Mouse (Mus musculus) B cell, adult 2 months (primary cell): ENCODE measurements around the gene Slc12a8.
"Not testable (repeated sequence)": the region's sequence is repeated elsewhere in the genome, so short reads cannot be mapped to it uniquely, and the experiment has no call there.

Experiments
- DNase-seq, 2 experiments: peaks; one replicate each; pipeline ENCODE4 v3.0.0; 2022

Slc12a8 gene

GRCm38 (mm10) chr16:33516807-33517565 is at the start of gene Slc12a8:
TSS of gene Slc12a8 (plus strand) at chr16:33517328.
- DNase-seq, result no peak

DNA sequence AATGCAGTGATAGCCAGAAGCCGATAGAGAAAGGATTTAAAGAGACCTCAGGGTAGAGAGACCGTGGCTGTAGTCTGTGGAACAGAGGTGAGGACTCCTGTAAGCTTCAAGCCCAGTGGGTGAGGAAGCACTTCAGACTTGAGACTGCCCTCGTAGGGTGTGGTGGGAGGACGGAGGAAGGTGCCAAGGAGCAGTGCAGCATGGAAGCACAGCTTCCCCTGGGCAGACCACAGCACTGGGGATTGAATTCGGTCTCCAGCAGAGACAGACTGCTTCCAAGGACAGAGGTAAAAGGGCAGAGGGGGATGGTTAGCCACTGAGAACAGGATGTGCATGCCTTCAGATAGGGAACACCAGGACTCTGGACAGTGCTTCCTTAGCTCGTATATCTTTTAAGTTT is 49.7 kb upstream of the Slc12a8 start:
- no peak for DNase-seq

DNA sequence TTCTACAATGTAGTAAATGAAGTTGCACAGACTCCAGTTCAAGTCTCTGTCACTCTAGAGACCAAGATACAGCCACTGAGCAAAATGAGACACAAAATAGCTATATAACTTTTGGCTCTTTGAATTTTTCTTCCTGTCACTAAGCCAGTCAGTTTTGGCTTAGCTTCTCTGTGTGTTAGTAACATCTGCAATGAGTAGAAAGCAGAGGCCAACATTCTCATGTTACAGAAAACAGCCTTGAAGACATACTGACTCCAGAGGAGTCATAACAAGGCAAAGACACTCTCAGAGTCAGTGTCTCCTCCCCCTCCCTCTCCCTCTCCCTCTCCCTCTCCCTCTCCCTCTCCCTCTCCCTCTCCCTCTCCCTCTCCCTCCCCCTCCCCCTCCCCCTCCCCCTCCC is 47.2 kb upstream of the Slc12a8 start:
- DNase-seq, result no peak

- DNase-seq, result no peak
These were observed 42.7 kb upstream of the Slc12a8 start for GRCm38 (mm10) chr16:33474381-33474780.

- DNase-seq, result peak in 1 of 2 experiments; percentile 7
These were observed 37.2 kb upstream of the Slc12a8 start for GRCm38 (mm10) chr16:33479926-33480325.

DNA sequence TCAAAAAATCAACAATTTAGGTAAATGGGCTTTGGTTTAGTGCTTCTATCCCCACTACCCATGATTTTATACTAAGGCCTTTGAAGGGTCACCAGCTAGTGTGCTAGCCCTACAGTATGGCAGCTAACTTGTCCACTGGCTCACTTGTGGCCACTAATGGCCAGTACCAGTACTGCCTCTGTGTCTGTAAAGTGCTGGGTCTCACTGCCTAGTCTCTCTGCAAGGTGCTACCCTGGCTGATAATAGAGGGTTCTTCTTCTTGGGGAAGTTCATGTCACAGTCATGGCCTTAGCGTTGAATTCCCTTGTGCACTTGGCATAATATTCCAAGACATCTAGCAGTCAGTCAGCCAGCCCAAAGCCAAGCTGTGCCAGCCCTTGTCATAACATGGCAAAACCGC is 36.0 kb upstream of the Slc12a8 start:
- peak; percentile 35 to 38 for DNase-seq

DNA sequence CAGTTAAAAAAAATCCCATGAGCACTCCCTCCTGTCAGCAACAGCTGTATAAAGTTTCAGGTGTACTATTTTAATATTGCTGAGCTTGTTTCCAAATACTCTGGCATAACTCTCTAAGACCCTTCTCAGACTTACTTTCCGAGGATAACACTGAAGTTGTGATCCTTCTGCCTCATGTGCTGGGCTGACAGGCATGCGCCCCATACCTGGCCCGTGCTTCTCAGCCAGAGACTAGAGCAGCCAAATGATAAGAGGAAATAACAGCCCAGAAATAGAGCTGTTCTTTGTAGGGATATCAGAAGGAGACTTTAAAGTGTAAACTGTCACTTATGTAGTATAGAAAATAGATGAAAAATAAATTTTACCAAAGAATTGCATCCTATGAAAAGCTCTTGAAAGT is 34.8 kb upstream of the Slc12a8 start:
- DNase-seq, result no peak

GRCm38 (mm10) chr16:33487709-33488108 is 29.4 kb upstream of the Slc12a8 start:
- DNase-seq, result no peak

DNA sequence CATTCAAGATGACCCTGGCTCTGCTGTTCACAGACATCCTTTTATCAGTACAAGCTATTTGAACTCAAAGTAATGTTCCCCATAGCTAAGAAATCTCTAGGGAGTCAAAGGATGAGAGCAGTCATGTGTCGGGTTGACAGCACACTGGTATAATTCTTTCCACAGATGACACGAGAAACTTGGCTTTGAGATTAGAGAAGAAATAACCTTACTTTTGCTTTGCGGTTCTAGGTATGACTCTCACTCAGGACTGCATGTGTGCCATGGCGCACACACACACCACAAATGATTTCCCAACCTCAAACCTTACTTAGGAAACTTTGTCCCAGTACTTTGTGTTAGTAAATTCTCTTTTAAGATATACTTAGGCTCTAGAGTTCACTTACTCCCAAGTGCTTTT is 22.8 kb upstream of the Slc12a8 start:
- DNase-seq, result no peak

- no peak for DNase-seq
These were observed 9.0 kb upstream of the Slc12a8 start for GRCm38 (mm10) chr16:33508082-33508481.

- DNase-seq, result not testable (repeated sequence)
These were observed 7.9 kb upstream of the Slc12a8 start for GRCm38 (mm10) chr16:33509231-33509630.

DNA sequence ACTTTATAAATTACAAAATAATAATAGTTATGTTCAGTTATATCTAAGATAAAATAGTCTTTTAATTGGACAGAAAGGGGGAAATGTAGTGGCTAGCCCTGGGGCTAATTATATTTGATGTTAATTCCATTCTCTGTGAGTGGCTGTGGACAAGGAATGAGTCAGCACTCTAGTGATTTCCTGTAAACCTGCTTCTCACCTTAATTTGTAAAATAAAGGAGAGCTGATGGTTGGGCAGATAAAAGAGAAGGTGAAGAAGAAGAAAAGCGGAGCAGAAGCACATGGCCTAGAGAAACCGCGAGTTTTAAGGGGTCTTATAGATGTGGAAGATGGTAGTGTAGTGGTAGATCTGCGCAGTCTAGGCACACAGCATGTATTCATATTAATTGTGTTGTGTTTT is 6.3 kb upstream of the Slc12a8 start:
- not testable (repeated sequence) for DNase-seq

GRCm38 (mm10) chr16:33512555-33512954 is 4.6 kb upstream of the Slc12a8 start:
- DNase-seq, result no peak

DNA sequence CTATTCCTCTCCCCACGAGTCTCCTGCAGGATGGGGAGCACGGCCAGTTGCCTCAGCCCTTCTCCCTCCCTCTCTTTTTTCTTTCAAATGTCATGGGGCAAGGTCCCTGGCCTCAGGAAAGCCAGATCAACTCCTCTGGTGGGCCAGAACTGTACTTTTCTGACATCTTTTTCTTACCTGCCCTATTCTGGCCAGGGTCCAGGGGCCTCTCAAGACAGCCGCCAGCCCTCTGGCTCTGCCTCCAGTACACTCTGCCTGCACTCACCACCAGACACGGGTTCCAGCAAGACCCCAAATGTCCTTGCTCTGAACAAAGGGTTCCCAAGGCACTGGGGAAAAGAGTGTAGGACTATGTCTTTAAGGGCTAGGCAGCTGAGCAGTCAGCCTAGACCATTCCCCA is 499 bp downstream of the Slc12a8 start:
- DNase-seq, result no peak

DNA sequence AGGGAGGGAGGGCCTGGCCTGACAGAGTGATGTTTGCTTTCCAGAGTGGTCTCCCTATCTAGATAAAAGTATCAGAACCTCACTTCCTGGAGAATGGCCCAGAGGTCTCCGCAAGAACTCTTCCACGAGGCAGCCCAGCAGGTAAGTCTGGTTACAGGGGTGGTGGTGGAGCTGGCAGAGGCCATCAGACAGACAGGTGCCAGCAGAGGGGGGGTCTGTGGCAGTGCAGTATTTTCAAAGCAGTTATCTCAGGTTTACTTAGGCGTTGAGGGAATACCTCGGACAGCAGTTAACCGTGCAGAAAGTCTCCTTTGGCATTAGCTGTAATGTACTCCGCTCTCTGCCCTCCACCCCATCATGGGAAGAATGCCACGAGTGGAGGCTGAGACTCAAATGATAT is 1.1 kb downstream of the Slc12a8 start:
- no peak for DNase-seq

DNA sequence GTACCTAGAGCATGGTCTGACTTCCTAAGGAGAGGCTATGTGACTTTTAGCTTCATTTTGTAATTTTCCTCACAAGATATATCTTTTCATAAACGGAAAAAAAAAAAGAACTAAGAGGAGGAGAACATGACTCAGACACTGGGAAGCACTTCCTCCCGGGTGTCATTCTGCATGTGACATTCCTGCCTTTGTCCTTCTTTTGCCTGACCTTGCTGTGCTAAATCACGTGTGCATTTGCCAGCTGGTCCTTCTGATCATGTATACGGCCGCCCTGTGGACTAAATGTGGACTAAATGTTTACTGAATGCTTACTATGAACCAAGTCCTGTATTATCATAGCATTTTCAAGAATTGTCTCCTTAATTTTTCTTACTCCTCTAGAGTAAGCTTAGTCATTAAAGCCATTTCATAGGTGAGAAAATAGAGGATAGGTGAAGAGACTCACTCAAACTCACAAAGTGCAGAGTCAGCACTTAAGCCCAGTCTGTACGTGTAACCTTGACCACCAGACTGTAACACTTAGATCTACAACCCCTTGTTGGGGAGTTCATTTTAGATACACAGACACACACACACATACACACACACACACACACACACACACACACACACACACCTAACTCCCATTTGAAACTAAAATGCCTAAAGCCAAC is 2.9 kb downstream of the Slc12a8 start:
- no peak for DNase-seq

GRCm38 (mm10) chr16:33522516-33522915 is 5.4 kb downstream of the Slc12a8 start:
- no peak for DNase-seq

- no peak for DNase-seq
These were observed 6.4 kb downstream of the Slc12a8 start for GRCm38 (mm10) chr16:33523571-33523970.

DNA sequence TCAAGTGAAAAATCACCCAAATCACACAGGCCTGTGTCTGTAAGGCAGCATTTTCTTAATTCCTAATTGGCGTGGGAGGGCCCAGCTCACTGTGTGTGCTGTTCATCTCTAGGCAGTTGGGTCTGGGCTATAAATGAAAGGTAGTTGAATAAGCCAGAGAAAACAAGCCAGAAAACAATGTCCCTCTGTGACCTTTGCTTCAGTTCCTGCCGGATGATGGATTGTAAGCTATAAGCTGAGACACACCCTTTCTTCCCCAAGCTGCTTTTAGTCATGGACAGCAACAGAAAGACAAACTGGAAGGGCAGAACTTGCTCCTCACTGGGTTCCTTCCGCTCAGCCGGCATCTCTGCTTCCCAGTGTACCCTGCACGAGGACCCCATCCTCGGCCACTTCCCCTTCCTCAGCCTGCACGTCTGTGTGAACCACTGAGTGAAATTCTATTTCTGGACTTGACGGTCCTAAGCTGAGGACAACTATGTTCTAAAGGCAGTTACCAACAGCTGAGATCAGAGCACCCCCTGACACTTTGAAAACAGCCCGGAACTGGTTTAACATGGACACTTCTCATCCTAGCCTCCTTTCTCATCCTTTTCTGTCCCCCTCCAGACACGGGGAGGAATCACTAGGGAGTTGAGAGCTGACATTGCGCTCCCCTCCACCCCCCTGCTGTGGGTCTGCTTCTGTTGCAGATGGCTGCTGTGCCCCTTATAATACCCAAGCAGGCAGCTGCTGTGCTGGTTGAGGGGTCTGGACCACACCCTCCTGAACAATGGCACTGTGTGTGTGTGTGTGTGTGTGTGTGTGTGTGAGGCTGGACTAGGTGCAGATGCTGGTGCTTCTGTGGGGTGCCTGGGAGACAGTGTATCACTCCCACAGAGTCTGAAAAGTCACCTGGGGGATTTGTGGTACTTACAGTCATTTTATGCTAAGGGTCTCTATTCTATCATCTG is 12.7 kb downstream of the Slc12a8 start:
- DNase-seq, result peak; percentile 13 to 23

DNA sequence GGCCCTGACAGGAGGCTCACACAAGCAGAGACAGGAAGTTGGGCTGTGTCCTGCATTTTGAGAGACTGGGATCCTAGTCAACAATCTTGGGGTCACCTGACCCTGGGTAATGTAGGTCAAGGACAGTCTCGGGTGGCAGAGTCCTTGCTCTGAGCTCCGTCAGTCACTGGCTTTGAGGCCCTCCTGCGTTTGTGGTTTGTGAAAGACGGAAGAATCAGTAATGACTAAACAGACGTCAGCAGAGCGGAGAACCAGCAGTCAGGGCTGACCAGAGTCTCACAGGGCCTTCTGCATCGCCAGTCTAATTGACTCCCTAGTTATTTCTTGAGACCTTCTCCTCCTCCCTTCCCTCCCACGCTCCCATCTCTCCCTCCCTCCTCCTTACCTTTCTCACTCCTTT is 14.1 kb downstream of the Slc12a8 start:
- DNase-seq, result peak; percentile 24 to 36

GRCm38 (mm10) chr16:33536456-33536855 is 19.3 kb downstream of the Slc12a8 start:
- DNase-seq, result peak; percentile 25 to 33

GRCm38 (mm10) chr16:33537499-33538225 is 20.5 kb downstream of the Slc12a8 start:
- no peak for DNase-seq

DNA sequence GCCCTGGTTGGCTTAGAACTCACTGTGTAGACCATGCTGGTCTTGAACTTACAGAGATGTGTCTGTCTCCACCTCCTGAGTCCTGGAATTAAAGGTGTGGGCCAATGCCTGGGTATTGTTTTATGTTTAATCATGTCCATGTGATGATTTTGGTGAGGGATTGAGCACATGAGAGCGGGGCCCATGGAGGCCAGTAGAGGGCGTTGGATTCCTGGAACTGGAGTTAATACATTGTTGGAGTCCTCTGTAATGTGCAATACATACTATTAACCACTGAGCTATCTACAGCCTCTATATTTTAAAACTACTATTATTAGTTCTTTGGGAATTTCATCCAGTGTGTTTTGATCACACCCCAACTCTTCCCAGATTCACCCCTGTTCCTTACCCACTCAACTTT is 27.2 kb downstream of the Slc12a8 start:
- no peak for DNase-seq
